Mouse (Mus musculus): ENCODE measurements around the gene Slc25a26.
A peak's percentile ranks its signal among the peaks of the same experiment; 100 is the strongest.

Slc25a26 gene

DNA sequence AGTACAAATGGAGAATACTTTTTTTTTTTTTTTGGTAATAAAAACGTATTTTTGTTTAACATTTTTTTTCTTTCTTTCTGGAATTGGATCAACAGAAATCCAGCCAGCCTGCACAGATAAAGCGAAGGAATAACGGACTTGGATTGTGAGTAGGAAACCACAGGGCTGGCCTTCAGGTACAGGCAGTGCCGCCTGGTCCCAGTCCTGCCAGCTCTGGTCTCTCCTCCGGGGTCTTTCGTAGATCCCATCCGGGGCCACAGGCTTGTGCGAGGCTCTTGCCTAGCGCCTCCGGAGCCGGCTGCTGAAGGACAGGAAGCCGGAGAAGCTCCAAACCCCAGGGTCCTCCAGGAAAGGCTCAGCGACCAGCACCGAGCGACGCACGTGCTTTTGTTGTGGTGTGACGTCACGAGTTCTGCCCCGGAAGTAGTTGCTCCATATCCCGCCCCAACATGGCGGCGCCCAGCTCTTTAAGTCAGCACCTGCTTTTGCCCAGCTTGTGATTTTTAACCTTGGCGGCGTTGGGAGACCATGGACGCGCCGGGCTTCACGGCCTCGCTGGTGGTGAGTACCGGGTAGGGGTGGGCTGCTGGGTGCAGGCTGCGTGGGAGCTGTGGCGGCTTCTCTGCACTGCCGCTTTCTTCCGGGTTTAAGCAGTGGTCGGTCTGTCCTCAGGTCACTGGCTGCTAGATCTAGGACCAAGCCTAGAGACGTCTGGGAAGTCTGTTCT lies at the start of gene Slc25a26:
Gene Slc25a26, plus strand, starts transcription at position 435 of the 727 bp plus-strand sequence.
- peak; percentile 79 to 89 for DNase-seq (ENCODE audit: low spot score in 2 of 2)

GRCm38 (mm10) chr6:94464037-94464891 lies 35.9 kb upstream of the Slc25a26 start:
- peak in 1 of 2 experiments; percentile 38 for DNase-seq (ENCODE audit: low spot score in 2 of 2)

GRCm38 (mm10) chr6:94466508-94467205 lies 33.5 kb upstream of the Slc25a26 start:
- DNase-seq (ENCODE audit: low spot score in 2 of 2) = no peak

DNA sequence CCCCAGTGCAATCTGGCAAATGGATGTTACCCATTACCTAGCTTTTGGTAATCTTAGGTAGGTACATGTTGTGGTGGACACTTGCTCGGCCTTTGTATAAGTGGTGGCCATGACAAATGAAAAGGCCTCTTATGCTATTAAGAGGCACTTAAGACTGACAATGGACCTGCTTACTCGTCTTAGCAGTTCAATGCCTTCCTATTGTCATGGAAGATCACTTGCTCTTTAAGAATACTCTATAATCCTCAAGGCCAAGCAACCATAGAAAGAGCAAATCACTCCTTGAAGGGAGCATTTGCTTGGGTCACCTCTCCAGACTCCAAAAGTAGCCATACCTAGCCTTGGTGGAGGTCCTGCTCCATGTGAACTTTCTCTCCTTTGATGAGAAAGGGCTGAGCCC lies 7.4 kb upstream of the Slc25a26 start:
- no peak for DNase-seq (ENCODE audit: low spot score in 2 of 2)

DNA sequence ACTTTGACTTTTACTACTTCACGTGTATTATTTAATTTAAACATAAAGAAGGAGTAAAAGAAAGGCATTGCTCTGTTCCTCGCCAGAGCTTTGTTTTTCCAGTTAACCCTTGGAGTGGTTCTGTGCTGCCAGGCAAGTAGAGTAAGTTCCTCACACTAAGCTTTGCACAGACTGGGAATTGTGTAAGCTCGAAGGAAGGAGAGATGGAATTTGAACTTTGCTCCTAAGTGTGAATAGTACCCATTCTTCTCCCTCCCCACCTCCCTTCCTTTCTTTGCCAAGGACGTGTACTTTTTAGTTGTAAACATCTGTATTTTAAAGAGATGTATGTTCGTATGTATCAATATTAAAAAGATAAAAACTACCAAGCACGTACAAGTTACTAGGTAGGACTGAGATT lies 3.8 kb downstream of the Slc25a26 start:
- DNase-seq (ENCODE audit: low spot score in 2 of 2) = no peak

- DNase-seq (ENCODE audit: low spot score in 2 of 2) = no peak
Observed at GRCm38 (mm10) chr6:94507921-94508320, 7.8 kb downstream of the Slc25a26 start.

- DNase-seq (ENCODE audit: low spot score in 2 of 2) = no peak
Observed at GRCm38 (mm10) chr6:94508807-94509206, 8.7 kb downstream of the Slc25a26 start.

- no peak for DNase-seq (ENCODE audit: low spot score in 2 of 2)
Observed at GRCm38 (mm10) chr6:94509220-94509619, 9.1 kb downstream of the Slc25a26 start.

DNA sequence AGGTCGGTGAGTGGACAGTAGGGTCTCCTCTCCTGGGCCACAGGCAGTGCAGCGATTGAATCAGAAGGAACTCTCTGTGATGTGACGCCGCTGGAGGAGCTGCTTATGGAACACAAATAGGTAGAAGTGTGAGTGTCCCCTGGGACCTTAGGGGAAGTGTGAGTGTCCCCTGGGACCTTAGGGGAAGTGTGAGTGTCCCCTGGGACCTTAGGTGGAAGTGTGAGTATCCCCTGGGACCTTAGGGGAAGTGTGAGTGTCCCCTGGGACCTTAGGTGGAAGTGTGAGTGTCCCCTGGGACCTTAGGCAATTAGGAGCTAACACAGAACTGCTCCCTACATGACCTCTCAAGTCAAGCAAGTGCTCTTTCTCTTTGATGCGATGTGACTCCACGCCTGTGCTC lies 18.0 kb downstream of the Slc25a26 start:
- DNase-seq (ENCODE audit: low spot score in 2 of 2) = no peak

DNA sequence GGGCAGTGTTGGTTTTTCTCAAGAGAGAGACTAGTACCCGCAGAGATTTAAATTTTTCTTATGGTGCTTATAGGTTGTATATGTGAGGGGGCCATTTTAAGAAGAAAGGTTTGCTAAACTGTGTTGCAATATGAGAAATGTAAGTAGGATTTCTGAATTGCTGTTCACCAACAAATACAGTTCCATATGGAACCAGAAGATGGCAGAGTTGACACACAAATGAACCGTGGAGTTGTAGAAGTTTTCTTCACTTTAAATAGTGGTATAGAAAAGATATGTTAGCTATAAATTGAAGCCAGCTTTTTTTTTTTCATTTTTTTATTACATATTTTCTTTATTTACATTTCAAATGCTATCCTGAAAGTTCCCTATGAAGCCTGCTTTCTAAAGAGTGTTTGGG lies 24.2 kb downstream of the Slc25a26 start:
- no peak for DNase-seq (ENCODE audit: low spot score in 2 of 2)

GRCm38 (mm10) chr6:94530756-94531155 lies 30.6 kb downstream of the Slc25a26 start:
- no peak for DNase-seq (ENCODE audit: low spot score in 2 of 2)

- DNase-seq (ENCODE audit: low spot score in 2 of 2) = no peak
Observed at GRCm38 (mm10) chr6:94532086-94532485, 32.0 kb downstream of the Slc25a26 start.

GRCm38 (mm10) chr6:94536478-94536877 lies 36.3 kb downstream of the Slc25a26 start:
- no peak for DNase-seq (ENCODE audit: low spot score in 2 of 2)

GRCm38 (mm10) chr6:94537652-94538051 lies 37.5 kb downstream of the Slc25a26 start:
- DNase-seq (ENCODE audit: low spot score in 2 of 2) = no peak

DNA sequence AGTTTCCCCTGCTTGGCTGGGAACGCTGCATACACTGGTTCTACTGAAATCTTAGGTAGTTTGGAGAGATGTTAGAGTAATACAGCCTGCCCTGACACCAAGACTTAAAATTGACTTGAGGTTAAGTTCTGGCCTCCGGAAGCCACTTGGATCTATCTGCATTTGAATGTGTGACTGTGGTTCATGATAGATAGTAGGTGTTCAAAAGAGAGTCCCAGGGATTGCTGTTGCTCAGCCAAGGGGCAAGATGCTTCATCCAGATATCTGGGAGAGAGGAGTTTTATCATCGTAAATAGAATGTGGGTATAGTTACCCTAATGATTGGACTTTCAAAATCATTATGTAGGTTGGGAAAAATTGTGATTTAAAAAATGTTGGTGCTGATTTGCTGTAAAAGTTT lies 40.0 kb downstream of the Slc25a26 start:
- DNase-seq (ENCODE audit: low spot score in 2 of 2) = no peak

- no peak for DNase-seq (ENCODE audit: low spot score in 2 of 2)
Observed at GRCm38 (mm10) chr6:94540615-94541014, 40.5 kb downstream of the Slc25a26 start.

GRCm38 (mm10) chr6:94541133-94541532 lies 41.0 kb downstream of the Slc25a26 start:
- no peak for DNase-seq (ENCODE audit: low spot score in 2 of 2)

GRCm38 (mm10) chr6:94541854-94542253 lies 41.7 kb downstream of the Slc25a26 start:
- no peak for DNase-seq (ENCODE audit: low spot score in 2 of 2)

GRCm38 (mm10) chr6:94543902-94544840 lies 44.0 kb downstream of the Slc25a26 start:
- DNase-seq (ENCODE audit: low spot score in 2 of 2) = no peak

DNA sequence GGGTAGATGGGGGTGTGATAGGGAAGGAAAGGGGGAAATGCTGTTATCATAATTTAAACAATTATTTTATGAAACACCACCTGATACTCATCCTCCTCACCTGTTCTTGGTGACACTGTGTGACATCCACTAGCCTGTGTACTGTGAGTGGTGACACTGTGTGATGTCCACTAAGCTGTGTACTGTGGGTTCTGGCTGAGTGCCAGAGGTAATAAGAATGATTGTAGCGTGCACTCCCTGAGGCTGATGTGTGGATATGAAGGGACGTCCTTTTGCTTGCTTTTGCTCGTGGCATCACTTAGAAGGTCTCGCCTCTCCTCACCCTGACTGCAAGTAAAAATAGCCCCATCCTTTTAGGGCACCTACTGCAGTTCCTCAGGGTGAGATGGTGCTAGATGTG lies 47.1 kb downstream of the Slc25a26 start:
- no peak for DNase-seq (ENCODE audit: low spot score in 2 of 2)

- DNase-seq (ENCODE audit: low spot score in 2 of 2) = no peak
Observed at GRCm38 (mm10) chr6:94550298-94550697, 50.2 kb downstream of the Slc25a26 start.
